ENCODE assay signal across 16 mouse cellular contexts in the genomic region with DNA sequence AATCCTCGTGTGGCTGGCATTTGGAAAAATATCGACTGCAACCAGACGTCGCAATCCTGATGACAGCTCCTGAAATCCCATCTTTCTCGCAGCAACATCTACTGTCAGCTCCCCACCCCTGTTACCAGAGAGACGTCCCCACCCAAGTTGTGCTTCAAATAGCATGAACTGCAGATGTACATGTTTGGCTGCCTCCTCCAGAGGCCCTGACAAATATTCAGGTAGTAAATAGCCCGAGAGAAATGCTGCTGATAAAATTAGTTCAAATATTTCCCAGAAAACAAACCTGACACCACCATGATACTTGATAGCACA.
DNase-seq lines count a peak whose midpoint lies in the region; ATAC-seq lines count a peak whose summit lies in the region.
"Had no signal": no experiment of that assay in that cellular context is flagged by ENCODE, and none has a peak within 500 bp of the region (broad histone marks: within the 10 kb centered on the region; RNA-seq: fewer than 3 reads in every experiment).

No protein-coding gene starts in this region.

- H3K27me3 ChIP-seq in heart, embryonic 10.5 days (ENCODE audit: insufficient read depth, poor library complexity, severe bottlenecking) = no peaks in the 10 kb centered on the region
- H3K27me3 ChIP-seq in hindbrain, embryonic 16.5 days (replicated peaks; ENCODE audit: control insufficient read depth, insufficient read depth, low read length) = no peaks in the 10 kb centered on the region
- no peaks in the 10 kb centered on the region for H3K27me3 ChIP-seq in hindbrain, embryonic 14.5 days (ENCODE audit: control insufficient read depth, insufficient read depth, low read length)
- no peaks in the 10 kb centered on the region for H3K27me3 ChIP-seq in embryonic facial prominence, embryonic 14.5 days (replicated peaks; ENCODE audit: control insufficient read depth, insufficient read depth, low read length)
- H3K27me3 ChIP-seq in forebrain, embryonic 16.5 days (replicated peaks; ENCODE audit: control insufficient read depth, insufficient read depth, low read length) = no peaks in the 10 kb centered on the region
- H3K27me3 ChIP-seq: embryonic facial prominence, embryonic 12.5 days; kidney, embryonic 15.5 days; limb, embryonic 12.5 days had no signal

- H3K9me3 ChIP-seq in heart, embryonic 10.5 days = no peaks in the 10 kb centered on the region
- no peaks in the 10 kb centered on the region for H3K9me3 ChIP-seq in hindbrain, embryonic 16.5 days (ENCODE audit: control insufficient read depth, low read length)
- no peaks in the 10 kb centered on the region for H3K9me3 ChIP-seq in hindbrain, embryonic 14.5 days (ENCODE audit: control insufficient read depth, low read length)
- no peaks in the 10 kb centered on the region for H3K9me3 ChIP-seq in embryonic facial prominence, embryonic 14.5 days (ENCODE audit: control insufficient read depth, low read length)
- H3K9me3 ChIP-seq in forebrain, embryonic 16.5 days (ENCODE audit: control insufficient read depth, low read length) = no peaks in the 10 kb centered on the region
- H3K9me3 ChIP-seq: embryonic facial prominence, embryonic 12.5 days; kidney, embryonic 15.5 days; limb, embryonic 12.5 days had no signal

- WGBS in heart, embryonic 10.5 days = 69% methylated on average over 7 of the region's 7 CpGs
- WGBS in hindbrain, embryonic 16.5 days = 66% methylated on average over 7 of the region's 7 CpGs
- 70% methylated on average over 7 of the region's 7 CpGs for whole genome bisulfite sequencing in hindbrain, embryonic 14.5 days
- WGBS in embryonic facial prominence, embryonic 14.5 days = 27% methylated on average over 7 of the region's 7 CpGs
- 42% methylated on average over 7 of the region's 7 CpGs for WGBS in forebrain, embryonic 16.5 days

- peaks cover 9% of the 10 kb centered on the region for H3K4me1 ChIP-seq in heart, embryonic 10.5 days
- H3K4me1 ChIP-seq in hindbrain, embryonic 16.5 days (ENCODE audit: control insufficient read depth, insufficient read depth, low read depth, low read length) = no peaks in the 10 kb centered on the region
- peaks cover 4% of the 10 kb centered on the region; the same call in 1 of the 2 replicates for H3K4me1 ChIP-seq in hindbrain, embryonic 14.5 days (replicated peaks; ENCODE audit: control insufficient read depth, insufficient read depth, low read length)
- H3K4me1 ChIP-seq in embryonic facial prominence, embryonic 14.5 days (ENCODE audit: control insufficient read depth, insufficient read depth, low read length) = peaks cover 14% of the 10 kb centered on the region; the same call in 1 of the 2 replicates
- peaks cover 15% of the 10 kb centered on the region for H3K4me1 ChIP-seq in forebrain, embryonic 16.5 days (replicated peaks; ENCODE audit: control insufficient read depth, insufficient read depth, low read length)
- H3K4me1 ChIP-seq: limb, embryonic 12.5 days had no signal

- no peak overlapping the region for H3K9ac ChIP-seq in hindbrain, embryonic 16.5 days (ENCODE audit: low read depth, low read length)
- no peak overlapping the region for H3K9ac ChIP-seq in hindbrain, embryonic 14.5 days
- no peak overlapping the region for H3K9ac ChIP-seq in embryonic facial prominence, embryonic 14.5 days (ENCODE audit: low read depth, low read length)
- no peak overlapping the region for H3K9ac ChIP-seq in forebrain, embryonic 16.5 days (replicated peaks; ENCODE audit: low read depth, low read length)
- H3K9ac ChIP-seq: embryonic facial prominence, embryonic 12.5 days; kidney, embryonic 15.5 days; limb, embryonic 12.5 days had no signal

- no peak for DNase-seq in heart, embryonic 10.5 days (ENCODE audit: low spot score)
- DNase-seq in heart, adult 8-10 months (ENCODE audit: low spot score) = no peak
- DNase-seq in hindbrain, embryonic 14.5 days (ENCODE audit: low spot score) = no peak
- peak; percentile 86 for DNase-seq in embryonic facial prominence, embryonic 14.5 days (ENCODE audit: low spot score)
- DNase-seq in adrenal gland, postnatal 25 days = no peak
- DNase-seq: adrenal gland, adult 2 months; retina, postnatal 1 day; thymus, adult 2 months had no signal

- H3K36me3 ChIP-seq in heart, embryonic 10.5 days = no peaks in the 10 kb centered on the region
- H3K36me3 ChIP-seq in hindbrain, embryonic 16.5 days (ENCODE audit: control insufficient read depth, insufficient read depth, low read length) = no peaks in the 10 kb centered on the region
- no peaks in the 10 kb centered on the region for H3K36me3 ChIP-seq in hindbrain, embryonic 14.5 days (replicated peaks; ENCODE audit: control insufficient read depth, insufficient read depth)
- H3K36me3 ChIP-seq in embryonic facial prominence, embryonic 14.5 days (ENCODE audit: control insufficient read depth, insufficient read depth, low read length) = no peaks in the 10 kb centered on the region
- H3K36me3 ChIP-seq in forebrain, embryonic 16.5 days (ENCODE audit: control insufficient read depth, insufficient read depth) = no peaks in the 10 kb centered on the region
- H3K36me3 ChIP-seq: embryonic facial prominence, embryonic 12.5 days; kidney, embryonic 15.5 days; limb, embryonic 12.5 days had no signal

- peak overlapping the region; percentile 28 for H3K4me2 ChIP-seq in hindbrain, embryonic 16.5 days (ENCODE audit: low read length)
- H3K4me2 ChIP-seq in hindbrain, embryonic 14.5 days (replicated peaks) = no peak overlapping the region
- H3K4me2 ChIP-seq in embryonic facial prominence, embryonic 14.5 days (ENCODE audit: low read depth, low read length) = no peak overlapping the region
- H3K4me2 ChIP-seq in forebrain, embryonic 16.5 days (ENCODE audit: low read length) = peak overlapping the region; percentile 43
- H3K4me2 ChIP-seq: embryonic facial prominence, embryonic 12.5 days; kidney, embryonic 15.5 days; limb, embryonic 12.5 days had no signal

- H3K4me3 ChIP-seq in heart, embryonic 10.5 days = no peak overlapping the region
- no peak overlapping the region for H3K4me3 ChIP-seq in hindbrain, embryonic 16.5 days (ENCODE audit: low read length)
- no peak overlapping the region for H3K4me3 ChIP-seq in hindbrain, embryonic 14.5 days (replicated peaks; ENCODE audit: low read length)
- no peak overlapping the region for H3K4me3 ChIP-seq in embryonic facial prominence, embryonic 14.5 days (ENCODE audit: low read depth, low read length)
- H3K4me3 ChIP-seq in forebrain, embryonic 16.5 days (replicated peaks; ENCODE audit: low read length) = no peak overlapping the region
- H3K4me3 ChIP-seq: embryonic facial prominence, embryonic 12.5 days; kidney, embryonic 15.5 days; left cerebral cortex, adult 2 months; limb, embryonic 12.5 days had no signal

- no peak for ATAC-seq in hindbrain, embryonic 16.5 days
- no peak for ATAC-seq in hindbrain, embryonic 14.5 days (ENCODE audit: low FRiP score)
- peak; percentile 62 for ATAC-seq in embryonic facial prominence, embryonic 14.5 days (ENCODE audit: low read depth)
- ATAC-seq in forebrain, embryonic 16.5 days = no peak; the same call in 1 of the 2 replicates
- ATAC-seq: CD4-positive, CD25-positive, alpha-beta regulatory T cell, adult 4 months had no signal

- peak overlapping the region; percentile 3; the same call in 1 of the 2 replicates for H3K27ac ChIP-seq in heart, embryonic 10.5 days
- no peak overlapping the region for H3K27ac ChIP-seq in hindbrain, embryonic 16.5 days (ENCODE audit: low read depth, low read length)
- H3K27ac ChIP-seq in hindbrain, embryonic 14.5 days = no peak overlapping the region
- 0 out of 2 replicates have a peak overlapping the region, but pooled peaks have one; percentile 2 for H3K27ac ChIP-seq in embryonic facial prominence, embryonic 14.5 days (replicated peaks; ENCODE audit: low read depth, low read length)
- H3K27ac ChIP-seq in forebrain, embryonic 16.5 days (ENCODE audit: low read length) = peak overlapping the region; percentile 85
- H3K27ac ChIP-seq: embryonic facial prominence, embryonic 12.5 days; kidney, embryonic 15.5 days; left cerebral cortex, adult 2 months; limb, embryonic 12.5 days; macrophage had no signal

Comparison
In these comparisons a context has a peak if more than half of its experiments do, and no peak if none do; other contexts are left out.
1. H3K4me2 ChIP-seq: peak in hindbrain, embryonic 16.5 days (single experiment) and forebrain, embryonic 16.5 days (single experiment); none in hindbrain, embryonic 14.5 days (single experiment) and embryonic facial prominence, embryonic 14.5 days (single experiment).
2. H3K27ac ChIP-seq: peak in heart, embryonic 10.5 days (single experiment), embryonic facial prominence, embryonic 14.5 days (single experiment) and forebrain, embryonic 16.5 days (single experiment); none in hindbrain, embryonic 16.5 days (single experiment) and hindbrain, embryonic 14.5 days (single experiment).